In genomic region chr12:105010213-105010790, GRCm38 (mm10) we compare ENCODE assay signal across 8 mouse cellular contexts. TPM values are rescaled to one million over a fixed set of nuclear protein-coding genes. Genes with fewer than 3 reads are reported as not detected.
DNase-seq lines count a peak whose midpoint lies in the region; ATAC-seq and TF ChIP-seq lines count a peak whose summit lies in the region.

No protein-coding gene starts in this region.

- TF ChIP-seq CTCF in gastrocnemius, adult 2 months (IDR thresholded peaks at IDR 0.05), result no peak

- DNase-seq in gastrocnemius, adult 2 months, result no peak
- no peak for DNase-seq in gastrocnemius, postnatal 14 days
- no peak for DNase-seq in ES-E14 (ENCODE audit: low read depth, low spot score)
- DNase-seq in hindbrain, embryonic 10.5 days (ENCODE audit: low spot score), result no peak
- no peak for DNase-seq in spleen, adult 18-20 months
- no peak for DNase-seq in left cerebral cortex, adult 11 months (ENCODE audit: low spot score)

- no peaks in the 10 kb centered on the region for H3K36me3 ChIP-seq in ES-E14 (ENCODE audit: control insufficient read depth, insufficient read depth, low read length, poor library complexity, severe bottlenecking)
- H3K36me3 ChIP-seq in hindbrain, embryonic 10.5 days, result no peaks in the 10 kb centered on the region

- peak overlapping the region; percentile 95 for H3K27ac ChIP-seq in gastrocnemius, adult 2 months
- no peak overlapping the region for H3K27ac ChIP-seq in ES-E14 (ENCODE audit: insufficient read depth, low read depth, low read length, poor library complexity, severe bottlenecking)
- peak overlapping the region; percentile 71; the same call in 1 of the 2 replicates for H3K27ac ChIP-seq in hindbrain, embryonic 10.5 days

- peaks cover 0 to 16% of the 10 kb centered on the region in 2 experiments; a peak in 2 of 4 replicates for H3K4me1 ChIP-seq in ES-E14 (ENCODE audit: control insufficient read depth in 2 of 2, insufficient read depth in 2 of 2, low read length in 2 of 2, poor library complexity in 1 of 2)
- H3K4me1 ChIP-seq in hindbrain, embryonic 10.5 days (replicated peaks), result peaks cover 24% of the 10 kb centered on the region

- ATAC-seq in megakaryocyte progenitor cell, adult 5-6 weeks (replicated peaks; ENCODE audit: poor library complexity), result peak; percentile 4; the same call in 1 of the 2 replicates
- ATAC-seq in inflammation-experienced regulatory T-cells, adult 6 months, result no peak

- peaks cover 78% of the 10 kb centered on the region for H3K27me3 ChIP-seq in hindbrain, embryonic 10.5 days (ENCODE audit: insufficient read depth, poor library complexity, severe bottlenecking)

- intact Hi-C loops in gastrocnemius, adult 2 months (cut with DNase I), result no loop called here
- intact Hi-C loops in gastrocnemius, postnatal 14 days (cut with DNase I; ENCODE audit: low total_unique reads), result no loop called here

- H3K9me3 ChIP-seq in ES-E14 (ENCODE audit: control insufficient read depth, insufficient read depth, low read depth, low read length), result no peaks in the 10 kb centered on the region
- no peaks in the 10 kb centered on the region for H3K9me3 ChIP-seq in hindbrain, embryonic 10.5 days

- H3K9ac ChIP-seq in ES-E14 (ENCODE audit: insufficient read depth, low read depth, low read length, poor library complexity, severe bottlenecking), result no peak overlapping the region

- in situ Hi-C loops in ES-E14 (cut with MboI; ENCODE audit: low sequenced_read_pairs in 2 of 2, unreplicated experiment in 2 of 2), result no loop called here

- 15% methylated on average over 9 of the region's 9 CpGs for WGBS in hindbrain, embryonic 10.5 days

- H3K4me3 ChIP-seq in gastrocnemius, adult 2 months, result peak overlapping the region; percentile 93
- H3K4me3 ChIP-seq in ES-E14 (ENCODE audit: insufficient read depth in 1 of 2, low read depth in 1 of 2, low read length in 2 of 2, poor library complexity in 1 of 2, severe bottlenecking in 1 of 2), result peak overlapping the region; percentile 80 to 88
- H3K4me3 ChIP-seq in hindbrain, embryonic 10.5 days, result peak overlapping the region; percentile 74

TF ChIP-seq in ES-E14, 5 proteins besides CTCF, POLR2A, EP300 and RAD21:
- no peak for TF ChIP-seq MAFK (IDR thresholded peaks at IDR 0.05; ENCODE audit: insufficient read depth, low read depth, low read length)
- no peak for TF ChIP-seq ZC3H11A (IDR thresholded peaks at IDR 0.05; ENCODE audit: borderline replicate concordance, low read depth, low read length)
- TF ChIP-seq CHD2 (IDR thresholded peaks at IDR 0.05; ENCODE audit: low read depth, low read length), result no peak
- no peak for TF ChIP-seq HCFC1 (IDR thresholded peaks at IDR 0.05; ENCODE audit: borderline replicate concordance, insufficient read depth, low read length)
- TF ChIP-seq ZNF384 (IDR thresholded peaks at IDR 0.05; ENCODE audit: low read depth, low read length), result no peak
TF ChIP-seq in ES-E14: peak in this region for 0.

RNA-seq across cellular contexts. Expression of gene Syne3, which starts 0.7 kb away (rescaled TPM):
- 1 to 10 TPM; 4.1 to 4.7 TPM for total RNA-seq in gastrocnemius, adult 2 months (2021)
- total RNA-seq in gastrocnemius, postnatal 14 days (2021), result 1 to 10 TPM; 5.7 TPM
- 1.5 and 2.4 TPM in 2 replicates for total RNA-seq in ES-E14 (2012; rRNA removed)
- 0.09 and 0.15 TPM in 2 replicates for polyA plus RNA-seq in hindbrain, embryonic 10.5 days (2016; fragmentation: Nextera tagmentation; extraction: Ambion mirVana)
- 10.1 and 13.1 TPM in 2 replicates for total RNA-seq in megakaryocyte progenitor cell, adult 5-6 weeks (2015)
- 19.5 and 21.1 TPM in 2 replicates for total RNA-seq in megakaryocyte progenitor cell, adult 5-6 weeks (2017)
- polyA plus RNA-seq in inflammation-experienced regulatory T-cells, adult 6 months (2017; shearing (Covaris generic)), result 1 to 10 TPM; 2.2 to 5.4 (median 3.0) TPM

RNA-seq across cellular contexts. Expression of gene Glrx5, which starts 22.2 kb away (rescaled TPM):
- total RNA-seq in gastrocnemius, adult 2 months (2021), result 10 to 100 TPM; 57.2 to 72.1 TPM
- 10 to 100 TPM; 66.0 to 67.1 TPM for total RNA-seq in gastrocnemius, postnatal 14 days (2021)
- total RNA-seq in ES-E14 (2012; rRNA removed), result 34.2 and 39.4 TPM in 2 replicates
- 230 and 235 TPM in 2 replicates for polyA plus RNA-seq in hindbrain, embryonic 10.5 days (2016; fragmentation: Nextera tagmentation; extraction: Ambion mirVana)
- 58.1 and 65.3 TPM in 2 replicates for total RNA-seq in megakaryocyte progenitor cell, adult 5-6 weeks (2015)
- 26.9 and 30.1 TPM in 2 replicates for total RNA-seq in megakaryocyte progenitor cell, adult 5-6 weeks (2017)
- polyA plus RNA-seq in inflammation-experienced regulatory T-cells, adult 6 months (2017; shearing (Covaris generic)), result 1 to 10 TPM; 4.0 to 6.9 (median 6.6) TPM
